ENCODE assay signal across 9 mouse cellular contexts in the genomic region with DNA sequence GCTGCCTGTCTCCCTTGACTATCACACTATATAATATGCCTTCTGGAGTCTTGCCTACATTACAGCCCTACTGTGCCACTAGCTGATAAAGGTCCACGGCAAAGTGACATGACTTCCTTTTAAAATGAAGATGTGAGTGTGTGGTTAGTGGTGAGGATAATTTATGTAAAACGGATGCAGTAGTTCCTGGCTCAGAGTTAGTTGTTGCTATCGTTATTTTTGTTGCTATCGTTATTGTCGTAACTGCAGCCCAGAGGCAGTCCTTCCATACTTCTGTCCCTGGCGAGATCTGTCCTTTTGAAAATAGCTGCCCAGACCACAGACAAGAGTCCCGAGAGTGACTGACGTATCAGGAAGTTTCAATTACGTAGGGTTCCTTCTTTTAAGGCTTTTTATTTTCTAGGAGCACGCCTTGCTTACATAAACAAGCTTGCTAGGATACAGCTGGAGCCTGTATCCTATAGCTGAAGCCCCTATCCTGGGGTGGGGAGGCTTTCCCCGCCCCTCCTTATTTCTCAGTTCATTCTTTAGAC. TPM values are rescaled to one million over a fixed set of nuclear protein-coding genes. Genes with fewer than 3 reads are reported as not detected.
DNase-seq lines count a peak whose midpoint lies in the region; ATAC-seq lines count a peak whose summit lies in the region.
"Had no signal": no experiment of that assay in that cellular context is flagged by ENCODE, and none has a peak within 500 bp of the region (broad histone marks: within the 10 kb centered on the region; RNA-seq: fewer than 3 reads in every experiment).

No protein-coding gene starts in this region.

- 67% methylated on average over 11 of the region's 11 CpGs for WGBS in embryonic facial prominence, embryonic 13.5 days
- 74% methylated on average over 11 of the region's 11 CpGs for WGBS in embryonic facial prominence, embryonic 10.5 days
- 36% methylated on average over 11 of the region's 11 CpGs for WGBS in lung, embryonic 15.5 days
- 64% methylated on average over 11 of the region's 11 CpGs for WGBS in intestine, embryonic 14.5 days
- WGBS in neural tube, embryonic 14.5 days: 63% methylated on average over 11 of the region's 11 CpGs

- DNase-seq in embryonic facial prominence, embryonic 10.5 days (ENCODE audit: low spot score): no peak
- no peak for DNase-seq in lung, postnatal 14 days
- no peak for DNase-seq in intestine, embryonic 14.5 days (ENCODE audit: low spot score)
- DNase-seq in thymus, postnatal 25 days: no peak
- DNase-seq in right cerebral cortex, adult 2 months (ENCODE audit: low spot score in 2 of 2): no peak

- no peak for ATAC-seq in embryonic facial prominence, embryonic 13.5 days (ENCODE audit: insufficient number of reproducible peaks, insufficient read depth, low FRiP score, low TSS enrichment, low read depth)
- peak; percentile 65; the same call in 1 of the 2 replicates for ATAC-seq in lung, embryonic 15.5 days (ENCODE audit: borderline replicate concordance, extremely low read depth, low FRiP score, low TSS enrichment)
- ATAC-seq in intestine, embryonic 14.5 days (replicated peaks; ENCODE audit: low FRiP score, low TSS enrichment, low read depth): no peak
- no peak for ATAC-seq in neural tube, embryonic 14.5 days (ENCODE audit: low read depth)

- no peaks in the 10 kb centered on the region for H3K27me3 ChIP-seq in embryonic facial prominence, embryonic 13.5 days
- H3K27me3 ChIP-seq in embryonic facial prominence, embryonic 10.5 days (replicated peaks; ENCODE audit: low read depth, poor library complexity, severe bottlenecking): no peaks in the 10 kb centered on the region
- no peaks in the 10 kb centered on the region for H3K27me3 ChIP-seq in lung, embryonic 15.5 days
- no peaks in the 10 kb centered on the region for H3K27me3 ChIP-seq in intestine, embryonic 14.5 days (replicated peaks; ENCODE audit: control insufficient read depth, insufficient read depth, low read length)
- no peaks in the 10 kb centered on the region for H3K27me3 ChIP-seq in neural tube, embryonic 14.5 days (ENCODE audit: control insufficient read depth, insufficient read depth, low read length)
- H3K27me3 ChIP-seq: neural tube, embryonic 12.5 days had no signal

- H3K4me1 ChIP-seq in embryonic facial prominence, embryonic 13.5 days: peaks cover 42% of the 10 kb centered on the region
- H3K4me1 ChIP-seq in embryonic facial prominence, embryonic 10.5 days: peaks cover 23% of the 10 kb centered on the region
- peaks cover 50% of the 10 kb centered on the region for H3K4me1 ChIP-seq in lung, embryonic 15.5 days
- H3K4me1 ChIP-seq in intestine, embryonic 14.5 days (replicated peaks; ENCODE audit: control insufficient read depth, insufficient read depth, low read length): peaks cover 41% of the 10 kb centered on the region
- peaks cover 18% of the 10 kb centered on the region; the same call in 1 of the 2 replicates for H3K4me1 ChIP-seq in neural tube, embryonic 14.5 days (ENCODE audit: control insufficient read depth, insufficient read depth, low read length)

- H3K9me3 ChIP-seq in embryonic facial prominence, embryonic 13.5 days: no peaks in the 10 kb centered on the region
- H3K9me3 ChIP-seq in embryonic facial prominence, embryonic 10.5 days: no peaks in the 10 kb centered on the region
- no peaks in the 10 kb centered on the region for H3K9me3 ChIP-seq in lung, embryonic 15.5 days
- H3K9me3 ChIP-seq in intestine, embryonic 14.5 days (ENCODE audit: control insufficient read depth, low read length): no peaks in the 10 kb centered on the region
- H3K9me3 ChIP-seq in neural tube, embryonic 14.5 days (ENCODE audit: control insufficient read depth, low read length): no peaks in the 10 kb centered on the region
- H3K9me3 ChIP-seq: neural tube, embryonic 12.5 days had no signal

- no peaks in the 10 kb centered on the region for H3K36me3 ChIP-seq in embryonic facial prominence, embryonic 13.5 days
- H3K36me3 ChIP-seq in embryonic facial prominence, embryonic 10.5 days (replicated peaks): peaks cover 52% of the 10 kb centered on the region
- H3K36me3 ChIP-seq in lung, embryonic 15.5 days: no peaks in the 10 kb centered on the region
- no peaks in the 10 kb centered on the region for H3K36me3 ChIP-seq in intestine, embryonic 14.5 days (ENCODE audit: control insufficient read depth, insufficient read depth, low read length)
- no peaks in the 10 kb centered on the region for H3K36me3 ChIP-seq in neural tube, embryonic 14.5 days (ENCODE audit: control insufficient read depth, insufficient read depth, low read length)

- no peak overlapping the region for H3K27ac ChIP-seq in embryonic facial prominence, embryonic 13.5 days
- no peak overlapping the region for H3K27ac ChIP-seq in embryonic facial prominence, embryonic 10.5 days (replicated peaks)
- H3K27ac ChIP-seq in lung, embryonic 15.5 days: peak overlapping the region; percentile 90
- H3K27ac ChIP-seq in intestine, embryonic 14.5 days (ENCODE audit: low read depth): peak overlapping the region; percentile 51; the same call in 1 of the 2 replicates
- peak overlapping the region; percentile 8; the same call in 1 of the 2 replicates for H3K27ac ChIP-seq in neural tube, embryonic 14.5 days (ENCODE audit: low read depth, low read length)
- H3K27ac ChIP-seq: neural tube, embryonic 12.5 days had no signal

- H3K4me2 ChIP-seq in embryonic facial prominence, embryonic 13.5 days: 0 out of 2 replicates have a peak overlapping the region, but pooled peaks have one; percentile 1
- peak overlapping the region; percentile 37 for H3K4me2 ChIP-seq in lung, embryonic 15.5 days
- H3K4me2 ChIP-seq in intestine, embryonic 14.5 days (ENCODE audit: low read length): peak overlapping the region; percentile 8; the same call in 1 of the 2 replicates
- 0 out of 2 replicates have a peak overlapping the region, but pooled peaks have one; percentile 11 for H3K4me2 ChIP-seq in neural tube, embryonic 14.5 days (ENCODE audit: low read depth, low read length)
- H3K4me2 ChIP-seq: neural tube, embryonic 12.5 days had no signal

- no peak overlapping the region for H3K9ac ChIP-seq in embryonic facial prominence, embryonic 13.5 days
- no peak overlapping the region for H3K9ac ChIP-seq in lung, embryonic 15.5 days
- no peak overlapping the region for H3K9ac ChIP-seq in intestine, embryonic 14.5 days (ENCODE audit: low read length)
- H3K9ac ChIP-seq in neural tube, embryonic 14.5 days (replicated peaks; ENCODE audit: low read depth, low read length): no peak overlapping the region
- H3K9ac ChIP-seq: neural tube, embryonic 12.5 days had no signal

- no peak overlapping the region for H3K4me3 ChIP-seq in embryonic facial prominence, embryonic 13.5 days
- H3K4me3 ChIP-seq in embryonic facial prominence, embryonic 10.5 days: no peak overlapping the region
- H3K4me3 ChIP-seq in lung, embryonic 15.5 days: no peak overlapping the region
- no peak overlapping the region for H3K4me3 ChIP-seq in intestine, embryonic 14.5 days (ENCODE audit: low read depth, low read length)
- H3K4me3 ChIP-seq in neural tube, embryonic 14.5 days (ENCODE audit: low read depth, low read length): no peak overlapping the region
- H3K4me3 ChIP-seq: neural tube, embryonic 12.5 days had no signal

RNA-seq across cellular contexts. Expression of gene Lrrc8d, which starts 18.4 kb away (rescaled TPM):
- 19.4 and 20.1 TPM in 2 replicates for polyA plus RNA-seq in embryonic facial prominence, embryonic 13.5 days (2015; fragmentation: Nextera tagmentation; extraction: Ambion mirVana)
- polyA plus RNA-seq in embryonic facial prominence, embryonic 10.5 days (2016; fragmentation: Nextera tagmentation; extraction: Ambion mirVana): 22.2 TPM in 2 replicates
- 21.0 and 21.2 TPM in 2 replicates for polyA plus RNA-seq in lung, embryonic 15.5 days (2015; fragmentation: Nextera tagmentation; extraction: Ambion mirVana)
- polyA plus RNA-seq in intestine, embryonic 14.5 days (2014; fragmentation: Nextera tagmentation; extraction: Ambion mirVana): 17.3 and 19.2 TPM in 2 replicates
- polyA plus RNA-seq in neural tube, embryonic 14.5 days (2014; fragmentation: Nextera tagmentation; extraction: Ambion mirVana): 35.7 and 44.3 TPM in 2 replicates

Comparison
In these comparisons a context has a peak if more than half of its experiments do, and no peak if none do; other contexts are left out.
1. H3K27ac ChIP-seq: peak in lung, embryonic 15.5 days (single experiment), intestine, embryonic 14.5 days (single experiment) and neural tube, embryonic 14.5 days (single experiment); none in embryonic facial prominence, embryonic 13.5 days (single experiment) and embryonic facial prominence, embryonic 10.5 days (single experiment).
2. Peak in every context shown above with its lines, with median percentiles within 50 percentile points of each other: H3K4me2 ChIP-seq.